Mouse (Mus musculus) megakaryocyte, adult 5-6 weeks (primary cell): Measurements from ENCODE around the gene Ylpm1. TPM values are rescaled to one million over a fixed set of nuclear protein-coding genes. Genes with fewer than 3 reads are reported as not detected.

Experiments used
- ATAC-seq: 2 replicates; pipeline ENCODE4 v1.8.0; 2016; ENCODE audit warnings: mild to moderate bottlenecking, inconsistent platforms; ENCODE audit not compliant: poor library complexity, severe bottlenecking
- total RNA-seq, 2 experiments: library from RNA; stranded (forward) in 1 of 2; stranded (reverse) in 1 of 2; fragments of 153-499, 151-499 nt in 1 of 2; fragments of 221-1000, 200-1000 nt in 1 of 2; gene quantifications; 2 replicates each; pipeline versions ENCODE4 v1.2.3 to v1.2.4; 2015 to 2017

Ylpm1 gene
- total RNA-seq, 2 experiments from 2014 or later: 31.0 to 44.3 TPM

DNA sequence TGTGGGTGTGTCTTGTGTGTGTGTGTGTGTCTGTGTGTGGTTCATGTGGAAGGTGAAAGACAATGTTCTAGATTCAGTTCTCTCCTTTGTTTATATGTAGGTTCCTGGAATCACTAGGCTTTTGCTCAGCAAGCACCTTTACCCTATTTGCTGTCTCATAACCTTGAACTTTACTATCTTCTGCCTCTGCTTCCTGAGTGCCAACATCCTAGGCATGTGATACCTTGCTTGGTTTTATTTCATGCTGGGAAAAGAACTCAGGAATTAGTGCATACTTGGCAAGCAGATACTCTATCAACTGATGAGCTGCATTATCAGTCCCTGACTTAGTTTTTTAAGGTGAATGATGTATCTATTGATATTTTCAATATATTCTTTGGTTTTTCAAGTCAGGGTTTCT, 10.9 kb downstream of the Ylpm1 start:
- ATAC-seq: no peak

DNA sequence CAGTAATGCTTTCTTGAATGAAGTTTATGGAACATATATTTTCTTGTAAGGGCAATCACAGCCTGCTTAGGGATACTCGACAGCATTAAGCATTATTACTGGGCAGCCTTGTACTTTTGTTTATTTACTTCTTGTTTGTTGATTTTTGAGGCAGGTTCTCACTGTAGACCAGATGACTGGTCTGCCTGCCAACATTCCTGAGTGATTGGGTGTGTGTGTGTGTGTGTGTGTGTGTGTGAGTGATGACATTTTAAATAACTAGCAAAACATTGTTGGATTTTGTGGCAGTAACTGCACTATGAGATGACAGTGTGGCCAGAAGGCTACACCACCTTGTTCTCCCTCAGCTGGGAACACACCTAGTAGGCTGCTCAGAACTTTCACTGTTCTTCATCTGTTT, 13.7 kb downstream of the Ylpm1 start:
- no peak for ATAC-seq

DNA sequence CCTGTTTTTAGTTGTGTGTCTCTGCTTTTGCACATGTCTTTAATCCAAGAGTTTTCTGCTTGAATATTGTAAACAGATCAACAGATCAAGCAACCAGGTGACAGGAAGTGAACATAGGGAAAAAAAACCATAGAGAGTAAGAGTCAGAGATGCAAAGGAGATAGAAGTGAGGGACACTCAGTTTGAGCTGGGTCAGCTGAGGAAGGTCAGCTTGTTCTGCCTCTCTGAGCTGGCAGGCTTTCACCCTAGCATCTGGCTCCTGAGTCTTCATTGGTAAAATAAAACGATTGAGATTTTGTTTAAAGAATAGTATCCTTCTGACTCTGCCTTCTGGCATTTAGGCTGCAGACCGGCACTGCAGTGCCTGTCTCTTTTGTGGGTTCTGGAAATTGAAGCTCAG, 14.4 kb downstream of the Ylpm1 start:
- ATAC-seq: no peak

DNA sequence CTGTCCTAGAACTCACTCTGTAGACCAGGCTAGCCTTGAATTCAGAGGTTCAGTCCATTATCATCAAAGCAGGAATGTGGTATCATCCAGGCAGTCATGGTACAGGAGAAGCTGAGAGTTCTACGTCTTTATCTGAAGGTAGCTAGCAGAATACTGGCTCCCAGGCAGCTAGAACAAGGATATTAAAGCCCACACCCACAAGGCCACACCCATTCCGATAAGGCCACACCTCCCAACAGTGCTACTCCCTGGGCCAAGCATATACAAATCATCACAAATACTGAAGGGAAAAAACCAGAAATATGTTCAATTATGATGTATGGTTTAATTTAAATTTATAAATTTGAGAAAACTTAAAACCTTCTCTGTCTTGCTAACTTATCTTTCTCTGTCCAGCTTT, 16.1 kb downstream of the Ylpm1 start:
- no peak for ATAC-seq

DNA sequence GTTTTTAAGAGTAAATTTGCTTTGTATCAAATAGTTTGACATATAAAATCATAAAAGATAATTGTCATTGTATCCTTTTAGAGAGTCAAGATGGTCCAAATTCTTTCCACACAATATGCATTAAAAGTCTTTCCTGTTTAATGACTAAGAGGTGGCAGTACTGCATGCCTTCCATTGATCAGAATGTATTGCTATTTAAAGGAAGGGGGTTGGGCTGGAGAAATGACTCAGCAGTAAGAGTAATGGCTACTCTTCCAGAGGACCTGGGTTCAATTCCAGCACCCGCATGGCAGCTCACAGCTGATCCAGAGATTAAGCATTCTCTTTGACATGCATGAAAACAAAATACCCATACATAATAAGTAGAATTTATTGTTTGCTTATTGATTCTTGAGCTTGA, 25.9 kb downstream of the Ylpm1 start:
- no peak for ATAC-seq

DNA sequence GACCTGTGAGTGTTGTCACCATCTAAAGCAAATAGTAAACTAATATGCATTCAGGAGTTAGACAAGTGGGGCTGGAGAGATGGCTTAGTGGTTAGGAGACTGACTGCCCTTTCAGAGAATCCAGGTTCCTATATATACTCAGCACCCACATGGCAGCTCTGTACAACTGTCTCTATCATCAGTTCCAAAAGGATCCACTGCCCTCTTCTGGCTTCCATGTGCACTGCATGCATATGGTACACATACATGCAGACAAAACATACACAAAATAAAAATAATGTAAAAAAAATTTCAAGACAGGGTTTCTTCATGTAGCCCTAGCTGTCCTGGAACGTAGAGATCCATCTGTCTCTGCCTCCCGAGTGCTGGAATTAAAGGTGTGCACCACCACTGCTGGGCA, 36.6 kb downstream of the Ylpm1 start:
- 0 out of 2 replicates have a peak, but pooled peaks have one; percentile 43 for ATAC-seq

DNA sequence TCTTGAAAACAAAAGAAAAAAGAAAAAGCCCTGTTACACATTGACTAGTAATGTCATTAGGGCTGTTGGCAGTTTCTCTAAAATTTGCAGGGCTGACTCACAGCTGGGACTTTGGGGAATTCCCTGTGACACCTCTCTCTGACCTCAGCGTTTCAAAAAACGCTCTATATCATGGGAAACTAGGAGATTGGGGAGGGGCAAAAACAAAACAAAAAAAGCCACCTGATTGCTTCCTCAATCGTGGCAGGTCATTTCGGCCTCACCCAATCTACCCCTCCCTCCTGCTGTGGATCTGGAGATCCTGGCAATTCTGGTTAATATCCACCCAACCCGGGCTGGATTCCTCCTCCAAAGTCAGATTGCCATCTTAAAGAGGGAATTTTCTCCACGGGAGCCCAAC, 55.1 kb downstream of the Ylpm1 start:
- ATAC-seq: no peak

DNA sequence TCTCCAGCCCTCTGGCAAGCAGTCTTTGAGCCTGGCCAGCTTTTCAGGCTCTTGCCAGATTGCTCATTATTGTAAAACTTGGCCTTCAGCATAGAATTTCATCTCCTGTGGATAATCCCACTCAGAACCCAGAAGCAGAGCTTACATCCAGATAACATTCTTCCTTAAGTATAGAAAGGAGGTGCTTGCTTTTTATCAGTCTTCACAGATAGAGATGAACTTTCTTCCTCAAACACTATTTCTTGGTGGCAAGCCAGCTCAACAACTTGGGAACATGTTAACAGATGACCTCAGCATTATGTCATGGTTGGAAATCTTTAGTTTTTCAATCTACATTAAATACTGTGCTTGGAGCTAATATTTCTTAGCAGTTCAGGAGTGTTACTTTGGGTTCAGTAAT, 74.9 kb downstream of the Ylpm1 start:
- no peak for ATAC-seq

DNA sequence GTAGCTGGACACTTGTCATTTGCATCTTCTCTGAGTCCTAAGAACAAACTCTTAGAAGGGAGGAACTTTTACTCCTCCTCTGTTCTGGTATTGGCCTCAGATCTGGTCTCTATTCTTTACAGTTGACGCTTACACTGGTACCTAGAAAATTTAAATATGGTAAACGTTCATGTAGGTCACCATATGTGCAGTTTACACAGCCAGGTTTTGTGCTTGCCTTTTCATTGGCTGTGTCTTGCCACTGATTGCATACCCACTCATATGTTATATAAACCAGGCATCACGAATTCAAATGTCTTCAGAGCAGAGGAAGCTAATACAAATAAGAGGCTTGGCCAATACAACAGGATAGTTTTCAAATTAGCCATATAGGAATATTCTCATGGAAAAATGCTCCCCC, 81.0 kb downstream of the Ylpm1 start:
- ATAC-seq: no peak

DNA sequence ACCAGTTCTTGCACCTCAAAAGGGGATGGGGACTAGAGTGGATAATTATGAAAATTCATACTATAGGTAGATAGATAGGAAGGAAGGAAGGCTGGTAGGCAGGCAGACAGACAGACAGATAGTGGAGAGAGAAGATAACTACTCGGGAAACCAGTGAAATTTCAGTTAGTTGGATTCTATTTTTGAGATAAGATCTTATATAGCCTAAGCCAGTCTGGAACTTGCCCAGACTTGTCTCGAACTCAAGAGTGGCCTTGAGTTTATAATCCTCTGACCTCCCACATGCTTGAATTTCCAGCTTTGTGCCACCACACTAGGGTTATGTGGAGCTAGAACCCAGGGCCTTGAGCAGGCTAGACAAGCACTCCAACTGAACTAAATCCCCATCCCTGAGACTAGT, 88.1 kb downstream of the Ylpm1 start:
- ATAC-seq: no peak

DNA sequence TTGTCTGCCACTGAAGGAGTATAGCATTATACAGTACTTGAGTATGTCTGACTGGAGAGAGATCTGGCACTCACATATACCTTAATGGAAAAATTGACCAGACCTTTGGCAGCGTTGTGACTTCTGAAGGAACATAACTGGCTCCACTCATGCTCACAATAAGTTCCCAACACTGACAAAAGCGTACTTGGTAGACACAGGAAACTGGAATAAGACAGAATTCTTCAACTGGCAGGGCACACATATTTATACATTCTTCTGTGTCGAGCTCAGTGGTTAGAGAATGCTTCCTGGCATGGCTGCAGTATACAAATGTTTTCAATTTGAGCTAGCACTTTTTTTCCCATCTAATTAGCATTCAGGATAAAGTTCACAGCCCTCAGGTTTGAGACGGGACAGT, 88.8 kb downstream of the Ylpm1 start:
- ATAC-seq: no peak

DNA sequence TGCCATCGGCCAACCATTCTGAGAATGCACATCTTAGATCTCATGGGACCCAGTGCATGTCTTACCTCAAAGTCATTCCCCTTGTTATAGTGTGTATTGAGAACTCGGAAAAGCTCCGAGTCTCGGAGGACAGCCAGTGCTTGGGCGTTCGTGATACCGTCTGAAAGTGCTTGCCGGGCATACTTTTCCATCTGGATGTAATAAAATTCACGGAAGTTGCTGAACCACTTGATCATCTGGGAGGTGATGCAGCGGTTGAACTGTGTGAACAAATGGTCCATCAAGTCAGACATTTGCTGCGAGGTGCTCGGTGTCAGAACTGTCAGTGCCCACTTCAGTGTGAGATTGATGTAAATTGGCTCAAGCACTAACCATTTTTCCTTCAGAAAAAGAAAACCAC, 91.7 kb downstream of the Ylpm1 start:
- no peak for ATAC-seq

DNA sequence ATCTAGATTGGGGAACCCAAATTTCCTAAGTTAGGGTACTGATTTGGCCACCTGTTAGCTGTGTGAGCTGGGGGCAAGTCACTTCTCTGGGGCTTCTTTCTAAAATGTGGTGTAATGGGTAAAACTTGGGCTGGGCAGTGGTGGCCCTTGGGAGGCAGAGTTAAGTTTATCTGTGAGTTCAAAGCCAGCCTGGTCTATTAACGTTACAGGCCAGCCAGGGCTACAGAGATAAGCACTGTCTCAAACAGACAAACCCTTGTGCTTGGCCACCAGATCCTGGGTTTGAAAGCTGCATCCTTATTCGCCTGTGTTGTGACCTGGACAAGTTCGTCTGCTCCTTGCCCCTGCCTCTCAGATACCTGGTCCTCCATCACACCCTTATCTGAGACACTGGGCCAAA, 95.1 kb downstream of the Ylpm1 start:
- ATAC-seq: no peak

DNA sequence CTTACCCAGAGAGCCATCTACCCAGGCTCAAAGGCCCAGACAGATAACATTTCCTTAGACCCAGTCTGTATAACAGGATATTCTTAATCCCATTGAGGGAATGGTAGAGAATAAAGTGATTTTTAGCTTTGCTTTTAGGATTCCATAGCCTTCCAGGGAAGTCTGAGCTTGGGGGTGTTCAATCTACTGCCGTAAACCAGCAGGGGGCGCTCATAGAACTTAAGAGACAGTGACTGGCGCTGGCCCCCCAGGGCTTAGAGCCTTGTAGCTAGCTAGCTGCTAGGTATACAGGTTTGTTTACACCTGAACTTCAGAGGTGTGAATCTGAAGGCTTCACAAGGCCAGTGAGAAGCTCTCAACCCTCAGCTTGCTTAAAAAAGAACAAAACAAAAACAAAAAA, 96.1 kb downstream of the Ylpm1 start:
- ATAC-seq: peak; percentile 66

DNA sequence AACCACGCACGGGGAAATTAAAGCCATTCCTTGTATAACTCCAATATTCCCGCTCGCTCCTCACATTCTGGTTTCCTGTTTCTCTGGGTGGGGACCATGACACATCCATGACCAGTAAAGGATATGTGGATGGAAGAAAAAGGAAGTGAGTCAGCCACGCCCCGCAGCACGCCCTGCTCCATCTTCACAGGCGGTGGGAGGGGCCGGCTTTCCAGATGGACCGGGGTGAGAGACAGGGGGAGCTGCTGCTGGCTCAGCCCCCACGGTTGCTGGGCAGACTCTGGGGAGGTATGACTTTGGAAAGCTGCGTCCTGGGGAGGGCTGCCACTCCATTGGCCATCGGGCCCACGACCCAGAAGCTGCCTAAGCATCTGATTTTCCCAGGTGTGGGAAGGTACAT, 97.9 kb downstream of the Ylpm1 start:
- peak; percentile 84 for ATAC-seq

DNA sequence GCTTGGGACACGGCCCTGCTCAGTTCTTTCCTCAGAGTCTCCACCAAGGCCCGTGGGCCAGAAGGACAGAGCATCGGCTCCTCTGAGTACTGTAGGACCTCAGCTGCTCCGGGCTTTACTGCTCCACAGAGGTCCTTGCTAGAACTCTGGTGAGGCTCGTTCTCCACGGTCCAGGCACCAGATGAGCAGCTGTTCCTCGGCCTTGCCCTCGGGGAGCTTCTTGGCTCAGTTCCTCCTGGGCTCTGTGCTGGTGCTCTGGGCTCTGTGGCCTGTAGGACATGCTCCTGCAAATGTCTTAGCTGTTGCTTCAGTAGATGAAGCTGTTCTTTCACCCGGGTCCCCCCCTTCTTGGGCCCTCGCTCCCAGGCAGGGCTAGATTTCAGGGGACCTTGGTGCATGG, 98.6 kb downstream of the Ylpm1 start:
- ATAC-seq: no peak

DNA sequence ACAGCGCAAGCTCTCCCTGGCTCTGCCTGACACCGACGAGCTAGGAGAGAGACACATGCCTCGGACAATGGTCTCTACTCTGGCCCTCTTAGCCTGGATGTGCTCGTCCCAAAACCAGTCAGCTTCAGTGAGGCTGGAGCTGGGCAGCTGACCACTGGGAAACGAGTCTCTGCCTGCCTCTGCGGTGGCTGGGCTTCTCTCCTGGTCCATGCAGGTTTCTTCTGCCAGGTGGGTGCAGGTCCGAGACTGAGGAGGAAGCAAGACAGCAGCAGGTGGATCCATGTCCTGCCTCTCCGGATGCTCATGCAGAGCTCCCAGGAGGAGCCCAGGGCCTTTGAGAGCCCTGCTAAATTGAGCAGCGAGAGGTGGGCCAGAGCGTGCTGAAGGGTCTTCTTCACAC, 99.0 kb downstream of the Ylpm1 start:
- ATAC-seq: no peak

DNA sequence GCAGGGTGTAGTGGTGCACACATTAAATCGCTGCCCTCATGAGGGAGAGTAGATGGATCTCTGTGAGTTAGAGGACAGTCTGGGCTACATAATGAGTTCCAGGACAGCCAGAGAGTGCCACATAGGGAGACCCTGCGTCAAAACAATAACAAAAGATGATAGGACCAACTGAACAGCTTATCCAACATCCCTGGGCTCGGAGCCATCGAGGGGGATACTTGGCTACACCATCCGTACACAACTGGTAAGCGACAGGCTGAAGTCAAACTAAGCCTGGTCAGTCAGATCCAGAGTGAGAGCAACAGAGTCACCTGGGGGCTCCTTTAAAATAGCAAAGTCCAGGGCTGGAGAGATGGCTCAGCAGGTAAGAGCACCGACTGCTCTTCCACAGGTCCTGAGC, 99.7 kb downstream of the Ylpm1 start:
- ATAC-seq: no peak

DNA sequence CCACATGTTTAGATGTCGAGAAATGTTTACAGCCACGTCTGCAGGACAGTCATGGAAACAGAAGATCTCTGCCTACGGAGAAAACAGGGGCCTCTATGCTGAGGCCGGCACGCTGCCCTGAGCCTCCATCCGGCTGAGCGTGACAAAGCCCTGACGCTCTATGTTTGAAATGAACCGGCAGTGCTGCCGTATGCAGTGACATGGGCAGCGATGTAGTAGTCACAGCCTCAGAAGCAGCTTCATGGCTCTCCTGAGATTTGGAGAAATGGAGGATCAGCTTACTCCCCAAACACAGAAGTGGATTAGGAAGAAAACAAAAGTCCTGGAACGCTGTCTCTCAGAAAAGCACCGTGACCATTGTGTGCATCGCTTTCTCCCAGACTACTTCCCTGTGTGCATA, 104.9 kb downstream of the Ylpm1 start:
- no peak for ATAC-seq

DNA sequence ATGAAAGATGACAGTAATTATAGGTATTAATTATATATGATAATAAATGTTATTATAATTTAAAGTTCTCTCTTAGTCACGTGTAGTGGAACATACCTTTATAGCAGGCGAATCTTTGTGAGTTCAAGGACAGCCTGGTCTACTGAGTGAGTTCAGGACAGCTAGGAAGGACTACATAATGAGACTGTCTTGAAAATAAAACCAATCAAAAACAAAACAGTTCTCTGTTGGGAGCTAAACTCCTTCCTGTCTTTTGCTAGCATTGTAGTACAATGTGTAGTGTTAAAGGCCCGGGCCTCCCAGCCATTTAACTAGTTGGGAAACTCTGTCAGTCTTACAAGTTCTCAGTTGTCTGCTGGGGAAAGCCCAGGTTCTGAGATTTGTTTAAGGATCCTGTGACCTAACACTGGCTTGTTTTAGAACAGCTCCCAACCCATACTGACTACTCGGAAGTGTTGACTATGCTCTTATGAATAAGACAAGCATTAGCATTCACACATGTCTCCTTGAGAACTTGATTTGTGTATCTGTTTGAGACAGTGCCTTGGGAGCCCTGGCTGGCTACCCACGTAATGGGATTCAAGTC, 105.5 kb downstream of the Ylpm1 start:
- no peak for ATAC-seq

DNA sequence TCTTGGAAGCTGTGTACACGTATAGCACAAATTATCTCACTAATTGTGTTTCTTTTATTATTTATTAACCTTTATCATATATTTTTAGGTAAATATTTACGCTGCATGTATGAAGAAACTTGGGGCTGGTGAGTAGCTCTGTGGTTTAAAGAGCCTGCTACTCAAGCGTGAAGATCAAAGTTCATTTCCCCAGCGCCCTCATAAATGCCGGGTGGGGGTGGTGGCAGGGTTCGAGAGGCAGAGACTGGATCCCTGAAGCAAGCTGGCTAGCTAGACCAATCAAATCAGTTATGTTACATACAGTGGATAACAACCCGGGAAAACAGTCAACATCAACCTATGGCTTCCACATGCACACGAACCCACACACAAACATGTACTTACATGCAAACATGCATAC, 107.0 kb downstream of the Ylpm1 start:
- no peak for ATAC-seq

DNA sequence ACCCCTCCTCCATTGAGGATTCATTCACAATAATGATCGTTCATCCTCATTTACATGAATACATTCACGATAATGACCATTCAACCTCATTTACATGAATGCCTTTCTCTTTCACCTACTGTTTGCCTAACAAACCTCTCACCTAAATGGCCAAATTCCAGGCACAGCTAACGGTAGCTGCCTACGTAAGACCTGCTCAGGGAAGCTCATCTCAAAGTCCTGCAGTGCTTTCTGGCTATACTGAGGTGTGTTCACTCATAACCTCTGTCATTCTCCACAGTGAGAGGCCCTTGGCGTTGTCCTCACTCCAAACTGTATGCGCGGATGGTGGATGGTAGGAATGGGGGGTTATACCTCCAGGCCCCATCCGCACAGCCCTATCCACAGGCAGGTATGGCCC, 108.7 kb downstream of the Ylpm1 start:
- no peak for ATAC-seq

DNA sequence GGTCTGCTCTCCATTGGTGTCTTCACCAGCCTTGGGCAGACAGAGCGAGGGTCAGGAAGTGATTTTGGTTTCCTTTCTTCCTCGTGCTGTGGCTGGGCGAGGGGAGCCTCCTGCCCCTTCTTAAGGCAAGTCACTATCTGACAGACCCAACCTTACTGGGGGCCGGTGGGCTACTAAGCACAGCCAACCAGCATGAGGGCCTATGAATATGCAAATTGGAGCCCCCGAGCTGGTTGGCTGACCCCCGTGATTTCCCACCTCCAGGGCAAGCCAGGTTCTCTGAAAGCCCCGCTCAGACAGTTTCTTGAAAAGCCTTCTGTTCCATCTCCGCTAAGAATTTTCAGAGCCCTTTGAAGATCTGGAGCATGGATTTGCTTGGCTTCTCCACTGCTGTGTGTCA, 110.2 kb downstream of the Ylpm1 start:
- ATAC-seq: no peak

DNA sequence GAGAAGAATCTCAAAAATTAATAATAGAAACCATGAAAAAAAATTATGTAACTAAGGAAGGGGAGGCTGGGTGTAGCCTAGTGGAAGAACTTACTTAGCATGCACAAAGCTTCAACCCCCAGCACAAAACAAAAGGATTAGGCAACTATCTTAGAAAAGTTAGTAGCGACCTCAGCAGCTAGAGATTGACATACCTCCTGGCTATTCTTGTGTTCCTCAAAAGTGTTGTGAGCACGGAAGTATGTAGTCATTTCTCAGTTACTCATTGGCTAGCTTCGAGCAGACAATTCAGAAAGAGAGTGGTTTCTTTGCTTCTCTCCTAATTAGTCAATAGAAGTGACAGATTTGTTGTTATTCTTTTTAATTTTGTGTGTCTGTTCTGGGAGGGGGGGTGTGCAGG, 112.5 kb downstream of the Ylpm1 start:
- peak; percentile 40 for ATAC-seq
